In genomic region chr7:28581721-28582120, GRCm38 (mm10) we compare ENCODE assay signal across 17 mouse cellular contexts. TPM values are rescaled to one million over a fixed set of nuclear protein-coding genes. Genes with fewer than 3 reads are reported as not detected.
DNase-seq lines count a peak whose midpoint lies in the region; ATAC-seq and TF ChIP-seq lines count a peak whose summit lies in the region.
"Had no signal": no experiment of that assay in that cellular context is flagged by ENCODE, and none has a peak within 500 bp of the region (broad histone marks: within the 10 kb centered on the region; RNA-seq: fewer than 3 reads in every experiment).

No protein-coding gene starts in this region.

- no peak for DNase-seq in lung, postnatal 4 days
- no peak for DNase-seq in embryo, embryonic 10.5 days (ENCODE audit: low spot score)
- DNase-seq in adrenal gland, postnatal 14 days, result no peak
- DNase-seq: adrenal gland, postnatal 36 days; cerebellum, adult 2 months; gastrocnemius, postnatal 36 days; heart, postnatal 4 days; left cerebral cortex, postnatal 4 days; right cerebral cortex, postnatal 25 days had no signal

- H3K9ac ChIP-seq in lung, embryonic 15.5 days, result no peak overlapping the region
- H3K9ac ChIP-seq in intestine, embryonic 15.5 days, result no peak overlapping the region
- H3K9ac ChIP-seq: forebrain, embryonic 13.5 days had no signal

- no peak for TF ChIP-seq CTCF in bone marrow, adult 2 months (IDR thresholded peaks at IDR 0.05; ENCODE audit: control insufficient read depth, insufficient read depth, low read length)

- H3K27ac ChIP-seq in lung, embryonic 15.5 days, result peak overlapping the region; percentile 27; the same call in 1 of the 2 replicates
- peak overlapping the region; percentile 27 for H3K27ac ChIP-seq in bone marrow, adult 2 months (ENCODE audit: control insufficient read depth, insufficient read depth, low read depth, low read length, poor library complexity)
- peak overlapping the region; percentile 67 for H3K27ac ChIP-seq in intestine, embryonic 15.5 days
- H3K27ac ChIP-seq: forebrain, embryonic 13.5 days had no signal

- no peaks in the 10 kb centered on the region for H3K27me3 ChIP-seq in lung, embryonic 15.5 days
- no peaks in the 10 kb centered on the region for H3K27me3 ChIP-seq in intestine, embryonic 15.5 days (replicated peaks)
- H3K27me3 ChIP-seq: forebrain, embryonic 13.5 days had no signal

- ATAC-seq in lung, embryonic 15.5 days (ENCODE audit: borderline replicate concordance, extremely low read depth, low FRiP score, low TSS enrichment), result no peak
- peak; percentile 19 for ATAC-seq in intestine, embryonic 15.5 days
- peak; percentile 69 for ATAC-seq in megakaryocyte-erythroid progenitor cell, adult 5-6 weeks (replicated peaks; ENCODE audit: low FRiP score, low TSS enrichment, poor library complexity, severe bottlenecking)
- ATAC-seq: CD4-positive, CD25-positive, alpha-beta regulatory T cell, adult 4 months; forebrain, embryonic 13.5 days; inflammation-experienced regulatory T-cells, adult 6 months had no signal

- H3K4me2 ChIP-seq in lung, embryonic 15.5 days, result no peak overlapping the region
- peak overlapping the region; percentile 26; the same call in 1 of the 2 replicates for H3K4me2 ChIP-seq in intestine, embryonic 15.5 days (replicated peaks)
- H3K4me2 ChIP-seq: forebrain, embryonic 13.5 days had no signal

- H3K9me3 ChIP-seq in lung, embryonic 15.5 days, result no peaks in the 10 kb centered on the region
- no peaks in the 10 kb centered on the region for H3K9me3 ChIP-seq in intestine, embryonic 15.5 days
- H3K9me3 ChIP-seq: forebrain, embryonic 13.5 days had no signal

- WGBS in lung, embryonic 15.5 days, result 80% methylated on average over 4 of the region's 4 CpGs
- WGBS in bone marrow, adult 2 months, result 55% methylated on average over 4 of the region's 4 CpGs
- WGBS in intestine, embryonic 15.5 days, result 62% methylated on average over 4 of the region's 4 CpGs

- TF ChIP-seq POLR2A in bone marrow, adult 2 months (IDR thresholded peaks at IDR 0.05; ENCODE audit: borderline replicate concordance, control insufficient read depth, low read depth, low read length), result peak; percentile 27; the same call in 1 of the 2 replicates

- 0 out of 2 replicates have a peak, but pooled peaks cover 6% of the 10 kb centered on the region for H3K36me3 ChIP-seq in lung, embryonic 15.5 days
- 0 out of 2 replicates have a peak, but pooled peaks cover 6% of the 10 kb centered on the region for H3K36me3 ChIP-seq in intestine, embryonic 15.5 days

- H3K4me3 ChIP-seq in lung, embryonic 15.5 days, result no peak overlapping the region
- H3K4me3 ChIP-seq in bone marrow, adult 2 months (replicated peaks; ENCODE audit: control insufficient read depth, low read depth, low read length), result no peak overlapping the region
- H3K4me3 ChIP-seq in intestine, embryonic 15.5 days (replicated peaks), result no peak overlapping the region
- H3K4me3 ChIP-seq: forebrain, embryonic 13.5 days had no signal

- H3K4me1 ChIP-seq in lung, embryonic 15.5 days, result peaks cover 83% of the 10 kb centered on the region
- peaks cover 5% of the 10 kb centered on the region for H3K4me1 ChIP-seq in bone marrow, adult 2 months (ENCODE audit: control insufficient read depth, insufficient read depth, low read length)
- peaks cover 86% of the 10 kb centered on the region for H3K4me1 ChIP-seq in intestine, embryonic 15.5 days (replicated peaks)

RNA-seq across cellular contexts. Expression of gene Samd4b, which starts 16.2 kb away (rescaled TPM):
- 21.3 and 21.6 TPM in 2 replicates for polyA plus RNA-seq in lung, embryonic 15.5 days (2015; fragmentation: Nextera tagmentation; extraction: Ambion mirVana)
- 5.4 and 25.2 TPM in 2 replicates for polyA plus RNA-seq in bone marrow, adult 2 months (2011; ENCODE audit: insufficient read depth, insufficient read length, low replicate concordance, missing spikeins)
- 18.9 and 19.5 TPM in 2 replicates for polyA plus RNA-seq in intestine, embryonic 15.5 days (2015; fragmentation: Nextera tagmentation; extraction: Ambion mirVana)
- total RNA-seq in megakaryocyte-erythroid progenitor cell, adult 5-6 weeks (2014; fragmentation: Nextera tagmentation), result 20.3 and 26.2 TPM in 2 replicates
- 3.4 and 7.2 TPM in 2 replicates for total RNA-seq in megakaryocyte-erythroid progenitor cell, adult 5-6 weeks (2017)
- total RNA-seq in adrenal gland, postnatal 14 days (2021), result 52.3 and 56.3 TPM in 2 replicates

RNA-seq across cellular contexts. Expression of gene Pak4, which starts 16.3 kb away (rescaled TPM):
- polyA plus RNA-seq in lung, embryonic 15.5 days (2015; fragmentation: Nextera tagmentation; extraction: Ambion mirVana), result 55.4 and 60.8 TPM in 2 replicates
- polyA plus RNA-seq in bone marrow, adult 2 months (2011; ENCODE audit: insufficient read depth, insufficient read length, low replicate concordance, missing spikeins), result 6.1 and 13.6 TPM in 2 replicates
- polyA plus RNA-seq in intestine, embryonic 15.5 days (2015; fragmentation: Nextera tagmentation; extraction: Ambion mirVana), result 51.7 and 53.1 TPM in 2 replicates
- 5.3 and 8.3 TPM in 2 replicates for total RNA-seq in megakaryocyte-erythroid progenitor cell, adult 5-6 weeks (2014; fragmentation: Nextera tagmentation)
- 7.9 and 8.3 TPM in 2 replicates for total RNA-seq in megakaryocyte-erythroid progenitor cell, adult 5-6 weeks (2017)
- 22.0 and 25.6 TPM in 2 replicates for total RNA-seq in adrenal gland, postnatal 14 days (2021)

RNA-seq across cellular contexts. Expression of gene Nccrp1, which starts 34.7 kb away (rescaled TPM):
- polyA plus RNA-seq in lung, embryonic 15.5 days (2015; fragmentation: Nextera tagmentation; extraction: Ambion mirVana), result not detected in 2 replicates
- not detected in 2 replicates for polyA plus RNA-seq in bone marrow, adult 2 months (2011; ENCODE audit: insufficient read depth, insufficient read length, low replicate concordance, missing spikeins)
- polyA plus RNA-seq in intestine, embryonic 15.5 days (2015; fragmentation: Nextera tagmentation; extraction: Ambion mirVana), result not detected in 2 replicates
- total RNA-seq in megakaryocyte-erythroid progenitor cell, adult 5-6 weeks (2014; fragmentation: Nextera tagmentation), result 2.1 TPM in 1 of 2 replicates, not detected in the other
- not detected in 2 replicates for total RNA-seq in megakaryocyte-erythroid progenitor cell, adult 5-6 weeks (2017)
- 0.41 TPM in 1 of 2 replicates, not detected in the other for total RNA-seq in adrenal gland, postnatal 14 days (2021)
- total RNA-seq: gastrocnemius, postnatal 36 days; heart, postnatal 4 days; left cerebral cortex, postnatal 4 days had no signal
- polyA plus RNA-seq: CD4-positive, CD25-positive, alpha-beta regulatory T cell, adult 4 months; forebrain, embryonic 13.5 days had no signal

RNA-seq across cellular contexts. Expression of gene Sycn, which starts 41.0 kb away (rescaled TPM):
- 0.53 TPM in 1 of 2 replicates, not detected in the other for polyA plus RNA-seq in lung, embryonic 15.5 days (2015; fragmentation: Nextera tagmentation; extraction: Ambion mirVana)
- not detected in 2 replicates for polyA plus RNA-seq in bone marrow, adult 2 months (2011; ENCODE audit: insufficient read depth, insufficient read length, low replicate concordance, missing spikeins)
- polyA plus RNA-seq in intestine, embryonic 15.5 days (2015; fragmentation: Nextera tagmentation; extraction: Ambion mirVana), result 33.3 and 122 TPM in 2 replicates
- total RNA-seq in megakaryocyte-erythroid progenitor cell, adult 5-6 weeks (2014; fragmentation: Nextera tagmentation), result not detected in 2 replicates
- total RNA-seq in megakaryocyte-erythroid progenitor cell, adult 5-6 weeks (2017), result not detected in 2 replicates
- not detected in 2 replicates for total RNA-seq in adrenal gland, postnatal 14 days (2021)
- total RNA-seq: adrenal gland, postnatal 36 days; gastrocnemius, postnatal 36 days; heart, postnatal 4 days; layer of hippocampus, adult 18-20 months; left cerebral cortex, postnatal 4 days had no signal
- polyA plus RNA-seq: CD4-positive, CD25-positive, alpha-beta regulatory T cell, adult 4 months; cerebellum, adult 2 months; forebrain, embryonic 13.5 days; inflammation-experienced regulatory T-cells, adult 6 months had no signal

RNA-seq across cellular contexts. Expression of gene Acp7, which starts 49.4 kb away (rescaled TPM):
- not detected in 2 replicates for polyA plus RNA-seq in lung, embryonic 15.5 days (2015; fragmentation: Nextera tagmentation; extraction: Ambion mirVana)
- polyA plus RNA-seq in bone marrow, adult 2 months (2011; ENCODE audit: insufficient read depth, insufficient read length, low replicate concordance, missing spikeins), result not detected in 2 replicates
- polyA plus RNA-seq in intestine, embryonic 15.5 days (2015; fragmentation: Nextera tagmentation; extraction: Ambion mirVana), result 0.06 TPM in 1 of 2 replicates, not detected in the other
- total RNA-seq in megakaryocyte-erythroid progenitor cell, adult 5-6 weeks (2014; fragmentation: Nextera tagmentation), result not detected in 2 replicates
- not detected in 2 replicates for total RNA-seq in megakaryocyte-erythroid progenitor cell, adult 5-6 weeks (2017)
- not detected in 2 replicates for total RNA-seq in adrenal gland, postnatal 14 days (2021)
- total RNA-seq: adrenal gland, postnatal 36 days; gastrocnemius, postnatal 36 days; heart, postnatal 4 days had no signal
- polyA plus RNA-seq: CD4-positive, CD25-positive, alpha-beta regulatory T cell, adult 4 months; forebrain, embryonic 13.5 days; inflammation-experienced regulatory T-cells, adult 6 months had no signal
